Comparison of ENCODE assay signal across 10 mouse cellular contexts in the genomic region with DNA sequence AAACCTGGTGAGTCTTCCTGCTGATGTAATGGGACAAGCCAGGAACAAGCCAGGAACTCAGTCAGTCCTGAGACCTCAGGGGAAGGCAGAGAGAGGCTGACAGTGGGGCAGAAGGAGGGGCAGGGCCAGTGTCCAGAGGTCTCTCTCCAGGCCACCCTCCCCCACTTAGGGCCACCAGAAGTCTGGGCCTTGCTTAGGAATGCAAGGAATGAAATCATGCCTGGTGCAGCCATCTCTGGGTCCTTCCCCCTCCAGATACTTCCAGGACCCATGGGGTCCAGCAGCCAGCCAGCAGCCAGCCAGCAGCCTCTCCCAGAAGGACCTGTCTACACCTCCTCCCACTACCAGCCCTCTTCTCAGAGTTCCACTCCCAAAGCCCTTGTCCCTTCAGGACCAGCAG. TPM values are rescaled to one million over a fixed set of nuclear protein-coding genes. Genes with fewer than 3 reads are reported as not detected.
A peak's percentile ranks its signal among the peaks of the same experiment; 100 is the strongest.
DNase-seq lines count a peak whose midpoint lies in the region; ATAC-seq and TF ChIP-seq lines count a peak whose summit lies in the region.
"Had no signal": no experiment of that assay in that cellular context is flagged by ENCODE, and none has a peak within 500 bp of the region (broad histone marks: within the 10 kb centered on the region; RNA-seq: fewer than 3 reads in every experiment).

No protein-coding gene starts in this region.

- TF ChIP-seq EP300 in lung, postnatal 0 days (IDR thresholded peaks at IDR 0.05): no peak

- no peak for TF ChIP-seq CTCF in intestine, postnatal 0 days (IDR thresholded peaks at IDR 0.05; ENCODE audit: low read depth)
- TF ChIP-seq CTCF in kidney, adult 2 months (conservative IDR thresholded peaks at IDR 0.05; ENCODE audit: insufficient read depth, insufficient read length, low read depth, low read length): no peak
- no peak for TF ChIP-seq CTCF in lung, postnatal 0 days (IDR thresholded peaks at IDR 0.05)

- DNase-seq in embryo, embryonic 9.5 days (ENCODE audit: extremely low spot score): peak; percentile 61
- DNase-seq in kidney, adult 2 months: peak; percentile 84
- DNase-seq in lung, postnatal 0 days (ENCODE audit: low spot score): peak; percentile 48
- DNase-seq in gastrocnemius, postnatal 4 days (ENCODE audit: low spot score in 2 of 2): no peak

- H3K9ac ChIP-seq in intestine, embryonic 15.5 days: peak overlapping the region; percentile 20; the same call in 1 of the 2 replicates
- H3K9ac ChIP-seq in intestine, postnatal 0 days (ENCODE audit: low read depth, low read length): no peak overlapping the region
- H3K9ac ChIP-seq in lung, postnatal 0 days (replicated peaks; ENCODE audit: low read depth): no peak overlapping the region

- no peaks in the 10 kb centered on the region for H3K9me3 ChIP-seq in intestine, embryonic 15.5 days
- no peaks in the 10 kb centered on the region for H3K9me3 ChIP-seq in intestine, postnatal 0 days (ENCODE audit: control insufficient read depth)
- no peaks in the 10 kb centered on the region for H3K9me3 ChIP-seq in lung, postnatal 0 days (ENCODE audit: low read length)

- TF ChIP-seq POLR2A in kidney, adult 2 months (IDR thresholded peaks at IDR 0.05; ENCODE audit: low read depth, low read length): no peak

- H3K27me3 ChIP-seq in intestine, embryonic 15.5 days (replicated peaks): no peaks in the 10 kb centered on the region
- no peaks in the 10 kb centered on the region for H3K27me3 ChIP-seq in intestine, postnatal 0 days (replicated peaks; ENCODE audit: control insufficient read depth, insufficient read depth, low read length)
- no peaks in the 10 kb centered on the region for H3K27me3 ChIP-seq in kidney, adult 2 months (replicated peaks; ENCODE audit: control insufficient read depth, insufficient read depth, low read length)
- no peaks in the 10 kb centered on the region for H3K27me3 ChIP-seq in lung, postnatal 0 days (replicated peaks; ENCODE audit: insufficient read depth, low read length)

- H3K4me1 ChIP-seq in intestine, embryonic 15.5 days (replicated peaks): peaks cover 73% of the 10 kb centered on the region
- H3K4me1 ChIP-seq in intestine, postnatal 0 days (replicated peaks; ENCODE audit: control insufficient read depth, insufficient read depth, low read length): peaks cover 25% of the 10 kb centered on the region; the same call in 1 of the 2 replicates
- H3K4me1 ChIP-seq in kidney, adult 2 months (ENCODE audit: control insufficient read depth, insufficient read depth, low read length): peaks cover 66% of the 10 kb centered on the region
- peaks cover 52% of the 10 kb centered on the region for H3K4me1 ChIP-seq in lung, postnatal 0 days (ENCODE audit: insufficient read depth, low read depth, low read length)

- no peak overlapping the region for H3K4me3 ChIP-seq in intestine, embryonic 15.5 days (replicated peaks)
- H3K4me3 ChIP-seq in intestine, postnatal 0 days (ENCODE audit: low read depth, low read length): no peak overlapping the region
- H3K4me3 ChIP-seq in kidney, adult 2 months (ENCODE audit: insufficient read depth, low read depth, low read length): no peak overlapping the region
- no peak overlapping the region for H3K4me3 ChIP-seq in lung, postnatal 0 days (ENCODE audit: low read depth, low read length)

- no peak for ATAC-seq in intestine, embryonic 15.5 days
- no peak for ATAC-seq in intestine, postnatal 0 days
- peak; percentile 50 for ATAC-seq in lung, postnatal 0 days
- no peak for ATAC-seq in CD4-positive, CD25-positive, alpha-beta regulatory T cell, adult 4 months

- no peaks in the 10 kb centered on the region for H3K36me3 ChIP-seq in intestine, embryonic 15.5 days
- no peaks in the 10 kb centered on the region for H3K36me3 ChIP-seq in intestine, postnatal 0 days (ENCODE audit: control insufficient read depth, insufficient read depth)
- H3K36me3 ChIP-seq in kidney, adult 2 months (ENCODE audit: control insufficient read depth, insufficient read depth, low read length): no peaks in the 10 kb centered on the region
- H3K36me3 ChIP-seq in lung, postnatal 0 days (ENCODE audit: insufficient read depth, low read length): 0 out of 2 replicates have a peak, but pooled peaks cover 8% of the 10 kb centered on the region

- H3K4me2 ChIP-seq in intestine, embryonic 15.5 days (replicated peaks): no peak overlapping the region
- H3K4me2 ChIP-seq in intestine, postnatal 0 days (replicated peaks; ENCODE audit: low read depth): no peak overlapping the region
- no peak overlapping the region for H3K4me2 ChIP-seq in lung, postnatal 0 days (replicated peaks; ENCODE audit: low read depth, low read length)

- H3K27ac ChIP-seq in intestine, embryonic 15.5 days: peak overlapping the region; percentile 48
- H3K27ac ChIP-seq in intestine, postnatal 0 days (ENCODE audit: low read depth, low read length): no peak overlapping the region
- peak overlapping the region; percentile 63 for H3K27ac ChIP-seq in kidney, adult 2 months (ENCODE audit: insufficient read depth, low read depth, low read length)
- H3K27ac ChIP-seq in lung, postnatal 0 days (ENCODE audit: low read length): peak overlapping the region; percentile 85

RNA-seq across cellular contexts. Expression of a gene that starts 10.3 kb away (rescaled TPM):
- polyA plus RNA-seq in intestine, embryonic 15.5 days (2015; fragmentation: Nextera tagmentation; extraction: Ambion mirVana): 18.9 and 19.5 TPM in 2 replicates
- 12.4 and 13.4 TPM in 2 replicates for polyA plus RNA-seq in intestine, postnatal 0 days (2015; fragmentation: Nextera tagmentation; extraction: Ambion mirVana)
- 67.0 and 79.0 TPM in 2 replicates for polyA plus RNA-seq in kidney, adult 2 months (2012; rRNA removed)
- polyA plus RNA-seq in lung, postnatal 0 days (2015; fragmentation: Nextera tagmentation; extraction: Ambion mirVana): 12.9 and 13.4 TPM in 2 replicates
- 1 to 10 TPM; 7.4 to 7.5 TPM for polyA plus RNA-seq in CD4-positive, CD25-positive, alpha-beta regulatory T cell, adult 4 months (2017; shearing (Covaris generic))
- 10 to 100 TPM; 43.0 to 44.1 TPM for total RNA-seq in gastrocnemius, postnatal 4 days (2021)

RNA-seq across cellular contexts. Expression of a gene that starts 10.3 kb away (rescaled TPM):
- polyA plus RNA-seq in intestine, embryonic 15.5 days (2015; fragmentation: Nextera tagmentation; extraction: Ambion mirVana): 51.7 and 53.1 TPM in 2 replicates
- 17.2 and 19.7 TPM in 2 replicates for polyA plus RNA-seq in intestine, postnatal 0 days (2015; fragmentation: Nextera tagmentation; extraction: Ambion mirVana)
- polyA plus RNA-seq in kidney, adult 2 months (2012; rRNA removed): 36.9 and 41.8 TPM in 2 replicates
- polyA plus RNA-seq in lung, postnatal 0 days (2015; fragmentation: Nextera tagmentation; extraction: Ambion mirVana): 36.3 and 38.2 TPM in 2 replicates
- 1 to 10 TPM; 1.9 to 2.1 TPM for polyA plus RNA-seq in CD4-positive, CD25-positive, alpha-beta regulatory T cell, adult 4 months (2017; shearing (Covaris generic))
- 10 to 100 TPM; 11.9 to 12.4 TPM for total RNA-seq in gastrocnemius, postnatal 4 days (2021)

RNA-seq across cellular contexts. Expression of a gene that starts 40.6 kb away (rescaled TPM):
- not detected in 2 replicates for polyA plus RNA-seq in intestine, embryonic 15.5 days (2015; fragmentation: Nextera tagmentation; extraction: Ambion mirVana)
- not detected in 2 replicates for polyA plus RNA-seq in intestine, postnatal 0 days (2015; fragmentation: Nextera tagmentation; extraction: Ambion mirVana)
- 57.2 and 85.4 TPM in 2 replicates for polyA plus RNA-seq in kidney, adult 2 months (2012; rRNA removed)
- polyA plus RNA-seq in lung, postnatal 0 days (2015; fragmentation: Nextera tagmentation; extraction: Ambion mirVana): not detected in 2 replicates
- polyA plus RNA-seq in CD4-positive, CD25-positive, alpha-beta regulatory T cell, adult 4 months (2017; shearing (Covaris generic)): not detected
- total RNA-seq in gastrocnemius, postnatal 4 days (2021): not detected
- polyA plus RNA-seq: stomach, embryonic 14.5 days had no signal

RNA-seq across cellular contexts. Expression of a gene that starts 43.5 kb away (rescaled TPM):
- polyA plus RNA-seq in intestine, embryonic 15.5 days (2015; fragmentation: Nextera tagmentation; extraction: Ambion mirVana): 0.06 TPM in 1 of 2 replicates, not detected in the other
- polyA plus RNA-seq in intestine, postnatal 0 days (2015; fragmentation: Nextera tagmentation; extraction: Ambion mirVana): not detected in 2 replicates
- polyA plus RNA-seq in kidney, adult 2 months (2012; rRNA removed): not detected in 2 replicates
- not detected in 2 replicates for polyA plus RNA-seq in lung, postnatal 0 days (2015; fragmentation: Nextera tagmentation; extraction: Ambion mirVana)
- polyA plus RNA-seq in CD4-positive, CD25-positive, alpha-beta regulatory T cell, adult 4 months (2017; shearing (Covaris generic)): not detected
- total RNA-seq in gastrocnemius, postnatal 4 days (2021): not detected
- polyA plus RNA-seq: neural tube, embryonic 11.5 days; stomach, embryonic 14.5 days had no signal

RNA-seq across cellular contexts. Expression of a gene that starts 47.0 kb away (rescaled TPM):
- 33.3 and 122 TPM in 2 replicates for polyA plus RNA-seq in intestine, embryonic 15.5 days (2015; fragmentation: Nextera tagmentation; extraction: Ambion mirVana)
- polyA plus RNA-seq in intestine, postnatal 0 days (2015; fragmentation: Nextera tagmentation; extraction: Ambion mirVana): 17.0 and 23.4 TPM in 2 replicates
- polyA plus RNA-seq in kidney, adult 2 months (2012; rRNA removed): 12.4 and 13.3 TPM in 2 replicates
- not detected in 2 replicates for polyA plus RNA-seq in lung, postnatal 0 days (2015; fragmentation: Nextera tagmentation; extraction: Ambion mirVana)
- not detected for polyA plus RNA-seq in CD4-positive, CD25-positive, alpha-beta regulatory T cell, adult 4 months (2017; shearing (Covaris generic))
- total RNA-seq in gastrocnemius, postnatal 4 days (2021): not detected
- total RNA-seq: left cerebral cortex, postnatal 10 days had no signal
- polyA plus RNA-seq: neural tube, embryonic 11.5 days had no signal

Comparison
In these comparisons a context has a peak if more than half of its experiments do, and no peak if none do; other contexts are left out.
1. DNase-seq: peak in embryo, embryonic 9.5 days (single experiment), kidney, adult 2 months (single experiment) and lung, postnatal 0 days (single experiment); none in gastrocnemius, postnatal 4 days (0 of 2).
2. RNA of a gene that starts 40.6 kb away (polyA plus RNA-seq): 57.2 to 85.4 TPM in kidney, adult 2 months; not detected in intestine, embryonic 15.5 days, not detected in intestine, postnatal 0 days, not detected in lung, postnatal 0 days and not detected in CD4-positive, CD25-positive, alpha-beta regulatory T cell, adult 4 months; every median in the first group is over 10 times any median in the second.